Mouse (Mus musculus) lung, embryonic 15.5 days (tissue): ENCODE measurements around the gene Slit3. TPM values are rescaled to one million over a fixed set of nuclear protein-coding genes. Genes with fewer than 3 reads are reported as not detected.

Source experiments
- ATAC-seq: fragments of 200-750 bp; cut with Nextera tagmentation; 2 replicates; pipeline ENCODE4 v1.8.0; 2017; ENCODE audit warnings: moderate number of reproducible peaks, borderline replicate concordance; ENCODE audit not compliant: low FRiP score, low TSS enrichment; ENCODE audit errors: extremely low read depth
- H3K27ac ChIP-seq: fragments of 300-500 bp; sonication (generic); 2 replicates; pipeline ENCODE4 v1.5.1; 2015; ENCODE audit warnings: moderate library complexity, mild to moderate bottlenecking, inconsistent platforms
- H3K27me3 ChIP-seq: fragments of 300-500 bp; sonication (generic); 2 replicates; pipeline ENCODE4 v1.6.1; 2015; ENCODE audit warnings: inconsistent platforms
- H3K36me3 ChIP-seq: fragments of 300-500 bp; sonication (generic); 2 replicates; pipeline ENCODE4 v1.6.1; 2015; ENCODE audit warnings: inconsistent platforms
- H3K4me1 ChIP-seq: fragments of 300-500 bp; sonication (generic); 2 replicates; pipeline ENCODE4 v1.6.1; 2015; ENCODE audit warnings: inconsistent platforms
- H3K4me2 ChIP-seq: fragments of 300-500 bp; sonication (generic); 2 replicates; pipeline ENCODE4 v1.6.1; 2015; ENCODE audit warnings: inconsistent platforms, mild to moderate bottlenecking, moderate library complexity
- H3K4me3 ChIP-seq: fragments of 300-500 bp; sonication (generic); 2 replicates; pipeline ENCODE4 v1.5.1; 2015; ENCODE audit warnings: mild to moderate bottlenecking, inconsistent platforms
- H3K9ac ChIP-seq: fragments of 300-500 bp; sonication (generic); 2 replicates; pipeline ENCODE4 v1.6.1; 2015; ENCODE audit warnings: inconsistent platforms
- H3K9me3 ChIP-seq: fragments of 300-500 bp; sonication (generic); 2 replicates; pipeline ENCODE4 v1.6.1; 2016; ENCODE audit warnings: inconsistent platforms
- WGBS: fragments of 180-500 bp; shearing (Covaris S2); methylation state at CpG from one replicate; pipeline ENCODE4 v1.1.7; 2015; 5-methylcytosine and 5-hydroxymethylcytosine counted together
- polyA plus RNA-seq: library from polyadenylated mRNA; unstranded; fragments of >200 nt; fragmentation: Nextera tagmentation; extraction: Ambion mirVana; gene quantifications from 2 replicates; pipeline ENCODE4 v1.2.1, GENCODE M21; 2015

Gene Slit3
- polyA plus RNA-seq, 1 experiment from 2014 or later: 21.4 TPM

DNA sequence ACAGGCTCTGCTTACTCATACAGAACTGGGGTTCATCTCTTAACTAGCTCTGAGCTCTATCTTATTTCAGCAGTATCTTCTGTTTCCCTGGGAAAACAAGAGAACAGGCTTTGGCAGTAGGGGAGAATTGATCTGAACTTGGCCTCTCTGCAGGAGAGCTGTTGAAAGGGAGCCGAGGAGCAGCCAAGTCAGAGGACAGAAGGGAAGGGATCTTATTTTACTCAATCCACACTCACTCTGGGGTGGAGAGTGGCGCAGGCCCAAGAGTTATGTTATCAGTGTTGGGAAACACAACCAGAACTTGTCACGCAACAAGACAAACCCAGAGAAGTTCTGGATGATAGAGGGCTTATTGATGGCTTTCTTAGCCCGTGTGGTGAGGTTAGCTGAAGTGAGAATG is 130.9 kb downstream of the Slit3 start:
- peak; percentile 81; the same call in 1 of the 2 replicates for ATAC-seq

DNA sequence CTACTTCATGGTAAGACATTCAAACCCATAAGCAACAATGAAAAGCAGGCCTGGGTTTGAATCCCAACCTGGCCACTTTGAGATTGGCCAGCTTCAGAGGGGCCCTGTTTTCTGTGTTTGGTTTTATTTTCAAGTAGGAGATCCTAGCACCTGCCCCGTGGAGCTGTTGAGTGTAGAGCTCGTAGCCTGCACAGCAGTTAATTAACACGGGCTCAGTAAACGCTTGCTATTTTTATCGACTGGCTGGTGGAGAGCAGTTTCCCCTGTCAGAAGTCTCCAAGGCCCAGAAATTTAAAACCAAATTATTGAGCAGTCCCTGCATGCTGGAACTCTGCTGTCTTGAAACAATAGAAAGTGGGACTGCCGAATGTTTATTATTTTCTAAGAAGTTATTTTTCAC is 136.3 kb downstream of the Slit3 start:
- peaks cover 16% of the 10 kb centered on the region for H3K4me1 ChIP-seq
- H3K36me3 ChIP-seq: no peaks in the 10 kb centered on the region
- 53% methylated on average over 6 of the region's 6 CpGs for WGBS
- H3K4me3 ChIP-seq: no peak overlapping the region
- no peaks in the 10 kb centered on the region for H3K9me3 ChIP-seq
- H3K27ac ChIP-seq: no peak overlapping the region
- H3K9ac ChIP-seq: no peak overlapping the region
- no peaks in the 10 kb centered on the region; the same call in 1 of the 2 replicates for H3K27me3 ChIP-seq
- no peak for ATAC-seq
- H3K4me2 ChIP-seq: no peak overlapping the region

More for the DNA sequence above, 130.9 kb downstream of the Slit3 start:
- Histone ChIP-seq H3K4me1 (peaks cover 15% of the 10 kb centered on the region; the same call in 1 of the 2 replicates), H3K9ac (no peak overlapping the region), H3K4me2 (no peak overlapping the region), H3K27ac (no peak overlapping the region), H3K4me3 (no peak overlapping the region), H3K9me3 (no peaks in the 10 kb centered on the region), H3K27me3 (no peaks in the 10 kb centered on the region), H3K36me3 (no peaks in the 10 kb centered on the region)
- 37% methylated on average over 4 of the region's 4 CpGs for WGBS

DNA sequence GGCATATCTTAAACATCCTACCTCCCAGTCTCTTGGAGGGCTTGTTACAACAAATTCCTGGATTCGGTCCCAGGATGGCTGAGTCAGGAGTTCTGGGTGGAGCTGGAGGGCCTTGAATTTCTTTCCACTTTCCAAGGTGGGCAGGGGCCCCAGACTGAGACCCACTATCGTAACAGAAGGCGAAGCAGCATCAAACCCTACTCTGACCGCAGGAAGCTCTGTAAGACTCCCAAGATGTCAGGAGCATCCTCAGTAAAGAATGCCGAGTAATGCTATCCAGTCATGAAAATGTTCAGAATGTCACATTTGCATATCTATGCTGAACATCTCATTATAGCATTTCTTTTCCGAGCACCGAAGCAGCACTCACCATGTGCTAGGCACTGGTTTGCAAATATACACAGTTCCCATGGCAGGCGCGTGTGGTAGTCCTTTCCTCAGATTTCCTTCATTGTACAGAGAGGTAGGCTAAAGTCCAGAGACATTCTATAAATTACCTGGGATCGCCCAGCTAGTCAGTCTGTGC is 140.6 kb downstream of the Slit3 start:
- H3K4me3 ChIP-seq: no peak overlapping the region
- H3K4me2 ChIP-seq: no peak overlapping the region
- 82% methylated on average over 10 of the region's 10 CpGs for WGBS
- H3K27ac ChIP-seq: no peak overlapping the region
- no peaks in the 10 kb centered on the region for H3K9me3 ChIP-seq
- no peak for ATAC-seq
- H3K4me1 ChIP-seq: peaks cover 19% of the 10 kb centered on the region
- no peaks in the 10 kb centered on the region; the same call in 1 of the 2 replicates for H3K27me3 ChIP-seq
- no peak overlapping the region for H3K9ac ChIP-seq
- no peaks in the 10 kb centered on the region for H3K36me3 ChIP-seq

DNA sequence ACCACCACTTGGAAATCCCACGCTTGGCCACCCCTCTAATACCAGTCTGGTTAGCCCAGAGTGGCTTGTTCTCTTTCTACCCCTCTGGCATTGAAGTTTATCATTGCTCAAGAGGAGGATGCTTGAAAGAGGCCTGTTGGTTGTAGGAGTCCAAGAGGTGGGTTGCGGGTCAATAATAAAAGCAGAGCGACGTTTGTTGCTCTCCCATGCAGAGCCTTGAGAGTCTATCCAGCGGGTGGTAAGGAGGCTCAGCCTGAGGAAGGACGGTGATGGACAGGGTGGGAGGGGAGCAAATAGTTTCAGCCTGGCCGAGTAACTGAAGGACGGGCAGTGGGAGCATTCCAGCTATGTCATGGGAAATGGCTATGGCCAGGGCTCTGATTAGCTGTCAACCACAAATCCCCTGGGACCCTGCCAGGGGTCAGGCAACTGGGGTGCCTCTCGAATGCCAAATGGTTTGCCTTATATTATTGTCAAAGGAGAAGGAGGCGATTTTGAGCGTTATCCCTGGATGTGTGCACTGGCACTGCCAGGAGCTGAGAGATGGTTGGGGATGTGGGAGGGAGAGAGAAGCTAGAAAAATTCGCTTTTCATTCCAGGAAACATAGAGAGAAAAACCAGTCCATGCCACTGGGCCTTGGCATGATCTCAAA is 141.4 kb downstream of the Slit3 start:
- no peaks in the 10 kb centered on the region; the same call in 1 of the 2 replicates for H3K27me3 ChIP-seq
- H3K9me3 ChIP-seq: no peaks in the 10 kb centered on the region
- WGBS: 54% methylated on average over 12 of the region's 12 CpGs
- H3K27ac ChIP-seq: no peak overlapping the region
- H3K9ac ChIP-seq: no peak overlapping the region
- no peaks in the 10 kb centered on the region for H3K36me3 ChIP-seq
- peak; percentile 42 for ATAC-seq
- H3K4me3 ChIP-seq: no peak overlapping the region
- peaks cover 19% of the 10 kb centered on the region for H3K4me1 ChIP-seq
- no peak overlapping the region for H3K4me2 ChIP-seq

DNA sequence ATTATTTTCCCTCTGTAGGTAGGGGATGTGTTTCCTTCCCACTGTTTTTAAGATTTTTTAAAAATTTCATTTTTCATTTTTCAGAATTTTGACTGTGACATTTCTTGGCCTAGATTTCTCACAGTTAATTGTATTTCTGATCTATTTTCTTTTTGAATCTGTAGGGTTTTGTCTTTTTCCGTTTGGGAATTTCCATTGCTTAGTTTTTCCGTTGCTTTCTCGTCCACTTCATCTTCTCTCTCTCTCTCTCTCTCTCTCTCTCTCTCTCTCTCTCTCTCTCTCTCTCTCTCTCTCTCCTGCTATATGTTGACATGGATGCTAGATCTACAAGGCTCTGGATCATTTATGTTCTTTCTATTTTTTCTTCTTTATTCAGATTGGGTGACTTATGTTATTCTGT is 143.7 kb downstream of the Slit3 start:
- H3K9ac ChIP-seq: no peak overlapping the region
- H3K36me3 ChIP-seq: no peaks in the 10 kb centered on the region
- no peaks in the 10 kb centered on the region for H3K9me3 ChIP-seq
- H3K27me3 ChIP-seq: peaks cover 1% of the 10 kb centered on the region; the same call in 1 of the 2 replicates
- no peak overlapping the region for H3K4me3 ChIP-seq
- ATAC-seq: no peak
- peaks cover 15% of the 10 kb centered on the region; the same call in 1 of the 2 replicates for H3K4me1 ChIP-seq
- no peak overlapping the region for H3K27ac ChIP-seq
- 88% methylated on average over 3 of the region's 3 CpGs for WGBS
- no peak overlapping the region for H3K4me2 ChIP-seq

DNA sequence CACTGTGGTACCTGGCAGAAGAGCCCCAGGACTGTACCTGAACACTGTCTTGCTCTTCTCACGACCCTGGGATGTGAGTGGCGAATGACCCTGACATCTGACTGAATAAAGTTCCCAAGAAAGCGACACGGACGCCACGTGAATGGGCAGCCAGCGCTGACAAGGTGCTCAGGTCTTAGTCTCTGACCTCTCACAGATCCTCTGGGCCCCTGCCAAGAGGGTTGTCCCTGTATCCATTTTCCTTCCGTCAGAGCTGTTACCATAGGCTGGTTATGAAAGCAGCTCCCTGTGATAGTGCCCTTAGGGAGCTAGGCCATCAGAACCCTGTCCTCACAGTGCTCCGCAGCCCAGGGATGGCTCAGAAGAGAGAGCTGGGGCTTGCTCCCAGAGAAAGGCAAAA is 149.4 kb downstream of the Slit3 start:
- H3K36me3 ChIP-seq: no peaks in the 10 kb centered on the region
- H3K27ac ChIP-seq: no peak overlapping the region
- 73% methylated on average over 9 of the region's 9 CpGs for WGBS
- H3K4me1 ChIP-seq: peaks cover 14% of the 10 kb centered on the region
- no peak overlapping the region for H3K4me3 ChIP-seq
- peaks cover 22% of the 10 kb centered on the region; the same call in 1 of the 2 replicates for H3K27me3 ChIP-seq
- no peak overlapping the region for H3K4me2 ChIP-seq
- H3K9ac ChIP-seq: no peak overlapping the region
- no peak for ATAC-seq
- H3K9me3 ChIP-seq: no peaks in the 10 kb centered on the region

GRCm38 (mm10) chr11:35273416-35273815 is 152.4 kb downstream of the Slit3 start:
- no peaks in the 10 kb centered on the region for H3K9me3 ChIP-seq
- ATAC-seq: no peak
- peaks cover 25% of the 10 kb centered on the region for H3K4me1 ChIP-seq
- no peak overlapping the region for H3K9ac ChIP-seq
- H3K4me2 ChIP-seq: no peak overlapping the region
- H3K27me3 ChIP-seq: peaks cover 22% of the 10 kb centered on the region; the same call in 1 of the 2 replicates
- H3K27ac ChIP-seq: no peak overlapping the region
- no peak overlapping the region for H3K4me3 ChIP-seq
- 19% methylated on average over 10 of the region's 10 CpGs for WGBS
- no peaks in the 10 kb centered on the region for H3K36me3 ChIP-seq

- Histone ChIP-seq H3K4me3 (no peak overlapping the region), H3K27ac (no peak overlapping the region), H3K4me1 (peaks cover 31% of the 10 kb centered on the region), H3K4me2 (no peak overlapping the region), H3K9ac (no peak overlapping the region), H3K36me3 (no peaks in the 10 kb centered on the region), H3K9me3 (no peaks in the 10 kb centered on the region), H3K27me3 (peaks cover 27% of the 10 kb centered on the region; the same call in 1 of the 2 replicates)
- 75% methylated on average over 3 of the region's 3 CpGs for WGBS
- peak; percentile 64 for ATAC-seq
These were observed 153.0 kb downstream of the Slit3 start for GRCm38 (mm10) chr11:35274036-35274435.

- Histone ChIP-seq H3K9ac (no peak overlapping the region), H3K4me1 (peaks cover 37% of the 10 kb centered on the region), H3K9me3 (no peaks in the 10 kb centered on the region), H3K36me3 (no peaks in the 10 kb centered on the region), H3K4me2 (no peak overlapping the region), H3K4me3 (no peak overlapping the region), H3K27ac (no peak overlapping the region), H3K27me3 (peaks cover 26% of the 10 kb centered on the region; the same call in 1 of the 2 replicates)
- WGBS: 86% methylated on average over 7 of the region's 7 CpGs
- ATAC-seq: no peak
These were observed 154.3 kb downstream of the Slit3 start for GRCm38 (mm10) chr11:35275300-35275699.

DNA sequence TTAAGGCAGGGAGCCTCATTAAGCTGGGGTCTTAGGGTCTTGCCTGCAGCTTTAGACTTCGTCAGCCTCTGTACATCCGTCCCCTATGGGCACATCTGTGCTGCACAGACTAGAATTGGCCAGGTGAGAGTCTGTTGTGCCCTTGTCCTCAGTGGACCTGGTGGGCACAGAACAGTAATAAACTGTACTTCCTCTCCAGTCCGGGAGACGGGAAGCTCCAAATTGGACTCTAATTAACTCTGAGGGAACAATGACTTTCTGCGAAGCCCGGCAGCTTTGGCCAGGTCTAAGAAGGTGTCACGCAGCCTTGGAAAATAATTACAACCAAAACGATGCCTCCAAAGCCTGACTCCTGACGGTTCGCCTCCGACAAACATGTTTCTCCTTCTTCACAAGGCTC is 155.0 kb downstream of the Slit3 start:
- Histone ChIP-seq H3K9me3 (no peaks in the 10 kb centered on the region), H3K36me3 (no peaks in the 10 kb centered on the region), H3K4me2 (no peak overlapping the region), H3K4me3 (no peak overlapping the region), H3K9ac (no peak overlapping the region), H3K4me1 (peaks cover 44% of the 10 kb centered on the region), H3K27ac (no peak overlapping the region), H3K27me3 (peaks cover 20% of the 10 kb centered on the region; the same call in 1 of the 2 replicates)
- WGBS: 87% methylated on average over 11 of the region's 11 CpGs
- no peak for ATAC-seq

DNA sequence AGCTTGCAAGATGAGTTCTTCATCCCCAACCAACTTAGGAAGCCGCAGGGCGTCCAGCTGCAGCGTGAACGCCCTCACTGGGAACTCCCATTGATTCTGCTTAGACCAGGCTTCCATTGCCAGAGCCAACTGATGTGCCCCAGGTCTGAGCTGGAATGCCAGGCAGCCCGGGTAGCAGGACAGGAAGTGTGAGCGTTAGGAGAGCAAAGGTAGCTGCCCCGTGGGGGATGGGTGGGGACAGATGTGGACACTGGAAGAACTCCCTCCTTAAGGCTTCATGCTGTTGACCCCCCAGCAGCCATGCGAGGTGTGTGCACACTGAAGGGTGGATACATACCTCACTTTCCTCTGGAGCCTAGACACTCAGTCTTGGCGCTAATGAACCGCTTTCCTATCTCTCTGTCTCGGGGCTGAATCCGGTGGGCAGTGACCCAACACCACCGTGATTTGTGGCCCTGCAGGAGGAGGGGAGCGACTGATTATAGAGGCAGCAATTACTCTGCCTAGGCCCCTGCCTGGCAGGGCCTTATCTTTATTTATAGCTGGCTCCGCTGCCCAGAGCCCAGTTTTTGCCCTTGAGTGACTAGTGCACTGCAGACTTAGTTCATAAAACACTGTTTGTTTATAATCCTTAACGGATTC is 157.2 kb downstream of the Slit3 start:
- Histone ChIP-seq H3K4me2 (no peak overlapping the region), H3K27me3 (peaks cover 18% of the 10 kb centered on the region; the same call in 1 of the 2 replicates), H3K9ac (no peak overlapping the region), H3K4me1 (peaks cover 62% of the 10 kb centered on the region), H3K9me3 (no peaks in the 10 kb centered on the region), H3K27ac (no peak overlapping the region), H3K4me3 (no peak overlapping the region), H3K36me3 (no peaks in the 10 kb centered on the region)
- 45% methylated on average over 16 of the region's 16 CpGs for WGBS
- no peak for ATAC-seq

DNA sequence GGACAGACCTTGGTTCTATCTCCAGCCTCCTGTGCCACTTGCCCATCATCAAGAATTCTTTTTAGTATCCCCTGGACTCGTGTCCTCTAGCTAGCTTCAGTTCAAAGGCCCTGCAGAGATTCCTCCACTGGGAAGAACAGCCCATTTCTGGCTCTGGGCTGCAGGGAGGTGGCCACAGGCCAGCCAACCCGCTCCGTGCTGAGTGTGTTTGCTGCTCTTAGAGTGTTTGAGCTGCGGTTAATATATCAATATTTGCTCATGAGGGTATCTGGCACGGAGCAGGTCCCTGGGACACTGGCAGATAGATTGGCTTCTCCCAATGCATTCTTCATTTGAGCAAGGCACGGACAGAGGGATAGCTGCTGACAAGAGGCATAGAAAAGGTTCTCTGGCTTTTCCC is 159.8 kb downstream of the Slit3 start:
- Histone ChIP-seq H3K27ac (no peak overlapping the region), H3K9ac (no peak overlapping the region), H3K4me1 (peaks cover 53% of the 10 kb centered on the region), H3K36me3 (no peaks in the 10 kb centered on the region), H3K27me3 (peaks cover 18% of the 10 kb centered on the region; the same call in 1 of the 2 replicates), H3K4me2 (no peak overlapping the region), H3K9me3 (no peaks in the 10 kb centered on the region), H3K4me3 (no peak overlapping the region)
- ATAC-seq: peak; percentile 15; the same call in 1 of the 2 replicates
- WGBS: 35% methylated on average over 6 of the region's 6 CpGs
